Mouse (Mus musculus) stomach, embryonic 16.5 days (tissue): ENCODE results near the gene Spats1. TPM values are rescaled to one million over a fixed set of nuclear protein-coding genes. Genes with fewer than 3 reads are reported as not detected.
"Not testable (repeated sequence)": the region's sequence is repeated elsewhere in the genome, so short reads cannot be mapped to it uniquely, and the experiment has no call there.

Source experiments
- ATAC-seq: fragments of 200-750 bp; cut with Nextera tagmentation; 2 replicates; pipeline ENCODE4 v1.8.0; 2017; ENCODE audit warnings: moderate number of reproducible peaks, moderate TSS enrichment; ENCODE audit not compliant: insufficient read depth, low FRiP score
- H3K27ac ChIP-seq: fragments of 300-500 bp; sonication (generic); 2 replicates; pipeline ENCODE4 v1.5.1; 2014; ENCODE audit warnings: low read length
- H3K27me3 ChIP-seq: fragments of 300-500 bp; sonication (generic); 2 replicates; pipeline ENCODE4 v1.6.1; 2014; ENCODE audit warnings: low read length, control low read depth, mixed read lengths; ENCODE audit not compliant: control insufficient read depth, insufficient read depth
- H3K36me3 ChIP-seq: fragments of 300-500 bp; sonication (generic); 2 replicates; pipeline ENCODE4 v1.6.1; 2014; ENCODE audit warnings: low read length; ENCODE audit not compliant: control insufficient read depth, insufficient read depth
- H3K4me1 ChIP-seq: fragments of 300-500 bp; sonication (generic); 2 replicates; pipeline ENCODE4 v1.6.1; 2014; ENCODE audit warnings: low read length, control low read depth, mixed read lengths; ENCODE audit not compliant: control insufficient read depth, insufficient read depth
- H3K4me2 ChIP-seq: fragments of 300-500 bp; sonication (generic); 2 replicates; pipeline ENCODE4 v1.6.1; 2014; ENCODE audit warnings: low read depth, low read length, mixed read lengths
- H3K4me3 ChIP-seq: fragments of 300-500 bp; sonication (generic); replicated peaks from 2 replicates; pipeline ENCODE4 v1.5.1; 2014; ENCODE audit warnings: mild to moderate bottlenecking, low read length
- H3K9ac ChIP-seq: fragments of 300-500 bp; sonication (generic); 2 replicates; pipeline ENCODE4 v1.6.1; 2014; ENCODE audit warnings: low read length
- H3K9me3 ChIP-seq: fragments of 300-500 bp; sonication (generic); replicated peaks from 2 replicates; pipeline ENCODE4 v1.6.1; 2016; ENCODE audit warnings: low read length, control low read depth; ENCODE audit not compliant: control insufficient read depth
- WGBS: fragments of 180-500 bp; shearing (Covaris S2); extraction: QIAGEN DNeasy Blood & Tissue Kit; methylation state at CpG from one replicate; pipeline ENCODE4 v1.1.7; 2014; 5-methylcytosine and 5-hydroxymethylcytosine counted together
- polyA plus RNA-seq: library from polyadenylated mRNA; unstranded; fragments of >200 nt; fragmentation: Nextera tagmentation; extraction: Ambion mirVana; gene quantifications from 2 replicates; pipeline ENCODE4 v1.2.1, GENCODE M21; 2015

The Spats1 gene
- polyA plus RNA-seq, 1 experiment from 2014 or later: 0.08 TPM

GRCm38 (mm10) chr17:45458516-45458915 lies 16.7 kb downstream of the Spats1 start:
- ATAC-seq: no peak
- Histone ChIP-seq H3K36me3 (no peaks in the 10 kb centered on the region), H3K9me3 (no peaks in the 10 kb centered on the region), H3K4me2 (no peak overlapping the region), H3K4me3 (no peak overlapping the region), H3K27me3 (no peaks in the 10 kb centered on the region), H3K27ac (no peak overlapping the region), H3K4me1 (no peaks in the 10 kb centered on the region), H3K9ac (no peak overlapping the region)
- 77% methylated on average over 4 of the region's 4 CpGs for WGBS

GRCm38 (mm10) chr17:45457487-45457886 lies 17.7 kb downstream of the Spats1 start:
- H3K27ac ChIP-seq: no peak overlapping the region
- no peak overlapping the region for H3K4me2 ChIP-seq
- 85% methylated on average over 5 of the region's 5 CpGs for WGBS
- no peak for ATAC-seq
- no peaks in the 10 kb centered on the region for H3K36me3 ChIP-seq
- no peaks in the 10 kb centered on the region for H3K4me1 ChIP-seq
- H3K4me3 ChIP-seq: no peak overlapping the region
- no peaks in the 10 kb centered on the region for H3K27me3 ChIP-seq
- no peaks in the 10 kb centered on the region for H3K9me3 ChIP-seq
- no peak overlapping the region for H3K9ac ChIP-seq

- no peaks in the 10 kb centered on the region for H3K9me3 ChIP-seq
- ATAC-seq: no peak
- WGBS: 64% methylated on average over 13 of the region's 13 CpGs
These were observed 18.7 kb downstream of the Spats1 start for GRCm38 (mm10) chr17:45456260-45457152.

GRCm38 (mm10) chr17:45455783-45456182 lies 19.4 kb downstream of the Spats1 start:
- not testable (repeated sequence) for H3K9ac ChIP-seq, H3K4me3 ChIP-seq, H3K27ac ChIP-seq, H3K36me3 ChIP-seq, ATAC-seq, H3K4me2 ChIP-seq, H3K27me3 ChIP-seq, H3K9me3 ChIP-seq, H3K4me1 ChIP-seq
- 81% methylated on average over 8 of the region's 9 CpGs for WGBS

More at GRCm38 (mm10) chr17:45456260-45457152, 18.7 kb downstream of the Spats1 start:
- Histone ChIP-seq H3K4me3 (no peak overlapping the region), H3K9ac (no peak overlapping the region), H3K27me3 (no peaks in the 10 kb centered on the region), H3K4me1 (no peaks in the 10 kb centered on the region), H3K4me2 (no peak overlapping the region), H3K27ac (no peak overlapping the region), H3K36me3 (no peaks in the 10 kb centered on the region)

GRCm38 (mm10) chr17:45454794-45455193 lies 20.4 kb downstream of the Spats1 start:
- ATAC-seq: no peak
- Histone ChIP-seq H3K9me3 (no peaks in the 10 kb centered on the region), H3K36me3 (no peaks in the 10 kb centered on the region), H3K27ac (no peak overlapping the region), H3K9ac (no peak overlapping the region), H3K4me3 (no peak overlapping the region), H3K27me3 (no peaks in the 10 kb centered on the region), H3K4me1 (no peaks in the 10 kb centered on the region), H3K4me2 (no peak overlapping the region)
- 81% methylated on average over 2 of the region's 2 CpGs for WGBS

- Histone ChIP-seq H3K4me1 (no peaks in the 10 kb centered on the region), H3K4me2 (no peak overlapping the region), H3K9ac (no peak overlapping the region), H3K27me3 (no peaks in the 10 kb centered on the region), H3K9me3 (no peaks in the 10 kb centered on the region), H3K36me3 (no peaks in the 10 kb centered on the region), H3K27ac (no peak overlapping the region), H3K4me3 (no peak overlapping the region)
- WGBS: 93% methylated on average over 1 of the region's 1 CpGs
- ATAC-seq: no peak
These were observed 22.9 kb downstream of the Spats1 start for GRCm38 (mm10) chr17:45452271-45452670.

- Histone ChIP-seq H3K4me3 (no peak overlapping the region), H3K27ac (no peak overlapping the region), H3K9me3 (no peaks in the 10 kb centered on the region), H3K27me3 (no peaks in the 10 kb centered on the region), H3K4me2 (no peak overlapping the region), H3K4me1 (no peaks in the 10 kb centered on the region), H3K36me3 (no peaks in the 10 kb centered on the region), H3K9ac (no peak overlapping the region)
- 93% methylated on average over 6 of the region's 6 CpGs for WGBS
- ATAC-seq: no peak
These were observed 25.1 kb downstream of the Spats1 start for GRCm38 (mm10) chr17:45450153-45450552.

- WGBS: 88% methylated on average over 8 of the region's 8 CpGs
- no peak for ATAC-seq
- no peaks in the 10 kb centered on the region for H3K4me1 ChIP-seq
- H3K36me3 ChIP-seq: no peaks in the 10 kb centered on the region
- H3K9me3 ChIP-seq: no peaks in the 10 kb centered on the region
- H3K4me2 ChIP-seq: no peak overlapping the region
- H3K9ac ChIP-seq: no peak overlapping the region
- H3K4me3 ChIP-seq: no peak overlapping the region
- no peaks in the 10 kb centered on the region for H3K27me3 ChIP-seq
- H3K27ac ChIP-seq: no peak overlapping the region
These were observed 25.6 kb downstream of the Spats1 start for GRCm38 (mm10) chr17:45449586-45449985.

GRCm38 (mm10) chr17:45447063-45447462 lies 28.2 kb downstream of the Spats1 start:
- Histone ChIP-seq H3K4me1 (no peaks in the 10 kb centered on the region), H3K9ac (no peak overlapping the region), H3K4me3 (no peak overlapping the region), H3K4me2 (no peak overlapping the region), H3K27me3 (no peaks in the 10 kb centered on the region), H3K27ac (no peak overlapping the region), H3K9me3 (no peaks in the 10 kb centered on the region), H3K36me3 (no peaks in the 10 kb centered on the region)
- 89% methylated on average over 2 of the region's 2 CpGs for WGBS
- ATAC-seq: no peak
